Comparison of ENCODE assay signal across 12 mouse cellular contexts in the genomic region with DNA sequence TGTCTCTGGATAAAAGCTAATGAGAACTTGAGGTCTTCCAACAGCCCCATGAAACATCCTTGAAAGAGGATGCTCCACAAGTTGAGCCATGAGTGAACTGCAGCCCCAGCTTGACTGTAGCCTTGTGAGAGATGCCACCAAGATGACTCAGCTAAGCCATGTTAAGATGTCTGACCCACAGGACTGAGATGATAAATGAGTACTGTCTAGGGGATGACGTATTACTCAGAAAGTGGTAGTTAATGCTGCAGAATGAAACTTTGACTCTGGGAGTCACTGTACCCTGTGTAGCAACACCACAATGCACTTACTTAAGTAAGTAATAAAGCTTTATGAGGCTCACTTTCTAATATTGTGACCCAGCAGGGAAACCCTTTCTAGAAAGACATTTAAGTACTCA.
"Had no signal": no experiment of that assay in that cellular context is flagged by ENCODE, and none has a peak within 500 bp of the region (broad histone marks: within the 10 kb centered on the region; RNA-seq: fewer than 3 reads in every experiment).

No protein-coding gene starts in this region.

- H3K9ac ChIP-seq: limb, embryonic 15.5 days; liver, embryonic 12.5 days; lung, embryonic 14.5 days; neural tube, embryonic 12.5 days had no signal

- DNase-seq: kidney, postnatal 14 days; lung, embryonic 14.5 days; lung, postnatal 10 days; lung, postnatal 4 days; midbrain, embryonic 14.5 days; thymus, postnatal 4 days had no signal

- H3K9me3 ChIP-seq: limb, embryonic 15.5 days; liver, embryonic 12.5 days; midbrain, embryonic 10.5 days; neural tube, embryonic 12.5 days had no signal

- H3K27me3 ChIP-seq: limb, embryonic 15.5 days; liver, embryonic 12.5 days; neural tube, embryonic 12.5 days had no signal

- ATAC-seq: liver, embryonic 12.5 days had no signal

- H3K4me3 ChIP-seq: left cerebral cortex, adult 2 months; limb, embryonic 15.5 days; liver, embryonic 12.5 days; midbrain, embryonic 10.5 days; neural tube, embryonic 12.5 days had no signal

- H3K27ac ChIP-seq: left cerebral cortex, adult 2 months; limb, embryonic 15.5 days; liver, embryonic 12.5 days; midbrain, embryonic 10.5 days; neural tube, embryonic 12.5 days; stomach, postnatal 0 days had no signal

- H3K36me3 ChIP-seq: limb, embryonic 15.5 days; liver, embryonic 12.5 days; neural tube, embryonic 12.5 days had no signal

- H3K4me1 ChIP-seq: limb, embryonic 15.5 days; liver, embryonic 12.5 days had no signal

- H3K4me2 ChIP-seq: limb, embryonic 15.5 days; liver, embryonic 12.5 days; lung, embryonic 14.5 days; neural tube, embryonic 12.5 days had no signal
